Mouse (Mus musculus): ENCODE data around the gene Fkbp14. TPM values are rescaled to one million over a fixed set of nuclear protein-coding genes. Genes with fewer than 3 reads are reported as not detected.
A peak's percentile ranks its signal among the peaks of the same experiment; 100 is the strongest.

Fkbp14 gene
- polyA plus RNA-seq, 1 experiment from 2014 or later: 8.7 TPM

GRCm38 (mm10) chr6:54620357-54620756, 23.2 kb upstream of the Fkbp14 start:
- H3K4me2 ChIP-seq (replicated peaks; ENCODE audit: low read depth): no peak overlapping the region
- no peaks in the 10 kb centered on the region for H3K4me1 ChIP-seq (replicated peaks; ENCODE audit: control insufficient read depth, insufficient read depth, low read length)
- H3K27ac ChIP-seq (ENCODE audit: low read depth, low read length): no peak overlapping the region
- no peaks in the 10 kb centered on the region for H3K9me3 ChIP-seq (ENCODE audit: control insufficient read depth)
- 66% methylated on average over 4 of the region's 4 CpGs for WGBS
- no peaks in the 10 kb centered on the region for H3K27me3 ChIP-seq (replicated peaks; ENCODE audit: control insufficient read depth, insufficient read depth, low read length)
- no peak overlapping the region for H3K9ac ChIP-seq (ENCODE audit: low read depth, low read length)
- no peak for ATAC-seq
- peaks cover 22% of the 10 kb centered on the region for H3K36me3 ChIP-seq (ENCODE audit: control insufficient read depth, insufficient read depth)
- no peak overlapping the region for H3K4me3 ChIP-seq (ENCODE audit: low read depth, low read length)
- no peak for TF ChIP-seq CTCF (IDR thresholded peaks at IDR 0.05; ENCODE audit: low read depth)

- no peaks in the 10 kb centered on the region for H3K9me3 ChIP-seq (ENCODE audit: control insufficient read depth)
- H3K27me3 ChIP-seq (replicated peaks; ENCODE audit: control insufficient read depth, insufficient read depth, low read length): no peaks in the 10 kb centered on the region
- no peak for TF ChIP-seq CTCF (IDR thresholded peaks at IDR 0.05; ENCODE audit: low read depth)
- H3K4me3 ChIP-seq (ENCODE audit: low read depth, low read length): no peak overlapping the region
- H3K36me3 ChIP-seq (ENCODE audit: control insufficient read depth, insufficient read depth): peaks cover 16% of the 10 kb centered on the region; the same call in 1 of the 2 replicates
- ATAC-seq: no peak
- no peak overlapping the region for H3K9ac ChIP-seq (ENCODE audit: low read depth, low read length)
- no peak overlapping the region for H3K27ac ChIP-seq (ENCODE audit: low read depth, low read length)
- no peaks in the 10 kb centered on the region for H3K4me1 ChIP-seq (replicated peaks; ENCODE audit: control insufficient read depth, insufficient read depth, low read length)
- WGBS: 89% methylated on average over 7 of the region's 7 CpGs
- H3K4me2 ChIP-seq (replicated peaks; ENCODE audit: low read depth): no peak overlapping the region
Observed at GRCm38 (mm10) chr6:54619530-54619929, 22.4 kb upstream of the Fkbp14 start.

DNA sequence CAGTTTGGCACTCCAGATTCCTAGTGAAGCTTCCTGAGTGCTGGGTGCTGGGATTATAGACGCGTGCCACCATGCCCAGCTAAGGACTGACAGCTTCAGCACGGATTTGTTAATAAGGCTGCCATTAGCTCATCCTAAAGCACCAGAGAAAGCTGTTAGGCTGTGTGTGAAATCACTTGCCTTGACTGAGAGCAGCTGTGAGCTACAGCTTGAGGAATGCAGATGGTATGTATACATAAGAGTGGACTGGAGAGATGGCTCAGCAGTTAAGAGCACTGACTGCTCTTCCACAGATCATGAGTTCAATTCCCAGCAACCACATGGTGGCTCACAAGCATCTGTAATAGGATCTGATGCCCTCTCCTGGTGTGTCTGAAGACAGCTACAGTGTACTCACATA, 20.3 kb upstream of the Fkbp14 start:
- Histone ChIP-seq H3K36me3 (ENCODE audit: control insufficient read depth, insufficient read depth) (peaks cover 8% of the 10 kb centered on the region; the same call in 1 of the 2 replicates), H3K9me3 (ENCODE audit: control insufficient read depth) (no peaks in the 10 kb centered on the region), H3K27me3 (replicated peaks; ENCODE audit: control insufficient read depth, insufficient read depth, low read length) (no peaks in the 10 kb centered on the region), H3K4me3 (ENCODE audit: low read depth, low read length) (no peak overlapping the region), H3K4me1 (replicated peaks; ENCODE audit: control insufficient read depth, insufficient read depth, low read length) (no peaks in the 10 kb centered on the region), H3K4me2 (replicated peaks; ENCODE audit: low read depth) (no peak overlapping the region), H3K27ac (ENCODE audit: low read depth, low read length) (no peak overlapping the region), H3K9ac (ENCODE audit: low read depth, low read length) (no peak overlapping the region)
- TF ChIP-seq CTCF (IDR thresholded peaks at IDR 0.05; ENCODE audit: low read depth): 0 out of 2 replicates have a peak, but pooled peaks have one; percentile 16
- no peak for ATAC-seq
- WGBS: 51% methylated on average over 3 of the region's 3 CpGs

GRCm38 (mm10) chr6:54606241-54606640, 9.1 kb upstream of the Fkbp14 start:
- Histone ChIP-seq H3K27me3 (replicated peaks; ENCODE audit: control insufficient read depth, insufficient read depth, low read length) (no peaks in the 10 kb centered on the region), H3K36me3 (ENCODE audit: control insufficient read depth, insufficient read depth) (no peaks in the 10 kb centered on the region), H3K4me2 (replicated peaks; ENCODE audit: low read depth) (no peak overlapping the region), H3K4me1 (replicated peaks; ENCODE audit: control insufficient read depth, insufficient read depth, low read length) (0 out of 2 replicates have a peak, but pooled peaks cover 1% of the 10 kb centered on the region), H3K9me3 (ENCODE audit: control insufficient read depth) (no peaks in the 10 kb centered on the region), H3K9ac (ENCODE audit: low read depth, low read length) (no peak overlapping the region), H3K4me3 (ENCODE audit: low read depth, low read length) (no peak overlapping the region), H3K27ac (ENCODE audit: low read depth, low read length) (no peak overlapping the region)
- 55% methylated on average over 4 of the region's 4 CpGs for WGBS
- no peak for TF ChIP-seq CTCF (IDR thresholded peaks at IDR 0.05; ENCODE audit: low read depth)
- no peak for ATAC-seq

DNA sequence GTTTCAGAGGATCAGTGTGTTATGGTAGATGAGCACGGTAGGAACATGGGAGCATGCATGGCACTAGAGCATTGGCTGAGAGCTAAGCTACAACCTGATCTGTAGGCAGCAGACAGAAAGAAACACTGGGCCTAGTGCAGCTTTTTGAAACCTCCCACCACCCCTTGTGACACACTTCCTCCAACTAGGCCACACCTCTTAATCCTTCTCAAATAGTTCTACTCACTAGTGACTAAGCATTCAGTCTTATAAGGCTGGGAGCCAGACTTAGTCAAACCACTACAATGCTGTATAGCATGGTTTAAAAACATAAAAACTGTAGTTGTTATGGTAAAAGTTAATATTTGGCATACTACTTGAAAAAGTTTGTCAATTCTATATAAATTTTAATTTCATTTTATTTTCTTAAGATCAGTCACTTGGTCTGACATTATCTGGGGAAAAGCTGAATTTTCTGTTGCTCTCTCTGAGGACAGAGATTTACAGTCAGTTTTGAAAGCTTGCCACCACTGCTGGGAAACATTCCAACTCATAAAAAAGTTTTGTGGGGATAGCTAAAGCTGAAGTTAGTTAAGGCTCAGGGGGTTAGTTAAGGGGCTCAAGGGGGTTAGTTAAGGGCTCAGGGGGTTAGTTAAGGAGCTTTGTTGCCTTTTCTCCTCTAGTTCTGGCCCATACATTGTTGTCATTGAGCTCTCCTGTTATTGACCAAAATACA, 7.0 kb upstream of the Fkbp14 start:
- no peaks in the 10 kb centered on the region for H3K9me3 ChIP-seq (ENCODE audit: control insufficient read depth)
- no peaks in the 10 kb centered on the region for H3K36me3 ChIP-seq (ENCODE audit: control insufficient read depth, insufficient read depth)
- H3K9ac ChIP-seq (ENCODE audit: low read depth, low read length): no peak overlapping the region
- 0 out of 2 replicates have a peak, but pooled peaks cover 4% of the 10 kb centered on the region for H3K4me1 ChIP-seq (replicated peaks; ENCODE audit: control insufficient read depth, insufficient read depth, low read length)
- TF ChIP-seq CTCF (IDR thresholded peaks at IDR 0.05; ENCODE audit: low read depth): no peak
- WGBS: 100% methylated on average over 1 of the region's 1 CpGs
- no peaks in the 10 kb centered on the region for H3K27me3 ChIP-seq (replicated peaks; ENCODE audit: control insufficient read depth, insufficient read depth, low read length)
- H3K4me3 ChIP-seq (ENCODE audit: low read depth, low read length): no peak overlapping the region
- H3K4me2 ChIP-seq (replicated peaks; ENCODE audit: low read depth): no peak overlapping the region
- H3K27ac ChIP-seq (ENCODE audit: low read depth, low read length): no peak overlapping the region
- no peak for ATAC-seq

GRCm38 (mm10) chr6:54602891-54603290, 5.8 kb upstream of the Fkbp14 start:
- no peaks in the 10 kb centered on the region for H3K36me3 ChIP-seq (ENCODE audit: control insufficient read depth, insufficient read depth)
- no peak overlapping the region for H3K4me3 ChIP-seq (ENCODE audit: low read depth, low read length)
- TF ChIP-seq CTCF (IDR thresholded peaks at IDR 0.05; ENCODE audit: low read depth): no peak
- ATAC-seq: no peak
- H3K9me3 ChIP-seq (ENCODE audit: control insufficient read depth): no peaks in the 10 kb centered on the region
- H3K27me3 ChIP-seq (replicated peaks; ENCODE audit: control insufficient read depth, insufficient read depth, low read length): no peaks in the 10 kb centered on the region
- no peak overlapping the region for H3K4me2 ChIP-seq (replicated peaks; ENCODE audit: low read depth)
- no peak overlapping the region for H3K27ac ChIP-seq (ENCODE audit: low read depth, low read length)
- H3K4me1 ChIP-seq (replicated peaks; ENCODE audit: control insufficient read depth, insufficient read depth, low read length): 0 out of 2 replicates have a peak, but pooled peaks cover 4% of the 10 kb centered on the region
- WGBS: 89% methylated on average over 2 of the region's 2 CpGs
- H3K9ac ChIP-seq (ENCODE audit: low read depth, low read length): no peak overlapping the region

All from intestine, postnatal 0 days (tissue).